Mouse (Mus musculus) kidney, embryonic 14.5 days (tissue): ENCODE results near the gene Kcnj9. TPM values are rescaled to one million over a fixed set of nuclear protein-coding genes. Genes with fewer than 3 reads are reported as not detected.

Experiments used
- ATAC-seq: fragments of 200-750 bp; cut with Nextera tagmentation; 2 replicates; pipeline ENCODE4 v1.8.0; 2017; ENCODE audit warnings: moderate number of reproducible peaks, mild to moderate bottlenecking, moderate TSS enrichment, moderate library complexity; ENCODE audit not compliant: low FRiP score, low TSS enrichment
- H3K27ac ChIP-seq: fragments of 300-500 bp; sonication (generic); 2 replicates; pipeline ENCODE4 v1.5.1; 2014; ENCODE audit warnings: low read depth, mild to moderate bottlenecking, low read length, moderate library complexity, mixed read lengths
- H3K27me3 ChIP-seq: fragments of 300-500 bp; sonication (generic); 2 replicates; pipeline ENCODE4 v1.6.1; 2014; ENCODE audit warnings: mild to moderate bottlenecking, low read length; ENCODE audit not compliant: control insufficient read depth, insufficient read depth
- H3K36me3 ChIP-seq: fragments of 300-500 bp; sonication (generic); 2 replicates; pipeline ENCODE4 v1.6.1; 2014; ENCODE audit warnings: low read length, mixed read lengths; ENCODE audit not compliant: control insufficient read depth, insufficient read depth
- H3K4me1 ChIP-seq: fragments of 300-500 bp; sonication (generic); 2 replicates; pipeline ENCODE4 v1.6.1; 2014; ENCODE audit warnings: low read length, mixed read lengths; ENCODE audit not compliant: control insufficient read depth, insufficient read depth
- H3K4me2 ChIP-seq: fragments of 300-500 bp; sonication (generic); replicated peaks from 2 replicates; pipeline ENCODE4 v1.6.1; 2014; ENCODE audit warnings: low read depth, mild to moderate bottlenecking, low read length
- H3K4me3 ChIP-seq: fragments of 300-500 bp; sonication (generic); 2 replicates; pipeline ENCODE4 v1.5.1; 2014; ENCODE audit warnings: mild to moderate bottlenecking, low read length
- H3K9ac ChIP-seq: fragments of 300-500 bp; sonication (generic); 2 replicates; pipeline ENCODE4 v1.6.1; 2014; ENCODE audit warnings: low read depth, mild to moderate bottlenecking, low read length, moderate library complexity
- H3K9me3 ChIP-seq: fragments of 300-500 bp; sonication (generic); 2 replicates; pipeline ENCODE4 v1.6.1; 2016; ENCODE audit warnings: low read length; ENCODE audit not compliant: control insufficient read depth
- WGBS: fragments of 180-500 bp; shearing (Covaris S2); extraction: QIAGEN DNeasy Blood & Tissue Kit; methylation state at CpG from one replicate; pipeline ENCODE4 v1.1.7; 2014; 5-methylcytosine and 5-hydroxymethylcytosine counted together
- polyA plus RNA-seq: library from polyadenylated mRNA; unstranded; fragments of >200 nt; fragmentation: Nextera tagmentation; extraction: Ambion mirVana; gene quantifications from 2 replicates; pipeline ENCODE4 v1.2.1, GENCODE M21; 2014

The Kcnj9 gene
- polyA plus RNA-seq = 0.20 TPM in 1 of 2 replicates, not detected in the other

- Histone ChIP-seq H3K27me3 (peaks cover 44% of the 10 kb centered on the region), H3K36me3 (no peaks in the 10 kb centered on the region), H3K4me3 (no peak within 1 kb of the TSS), H3K4me2 (no peak within 1 kb of the TSS), H3K9me3 (no peaks in the 10 kb centered on the region), H3K27ac (no peak within 1 kb of the TSS), H3K9ac (no peak within 1 kb of the TSS), H3K4me1 (no peaks in the 10 kb centered on the region)
- no peak for ATAC-seq
- WGBS = 35% methylated on average over 9 of the region's 9 CpGs
Observed at GRCm38 (mm10) chr1:172329131-172329530, at the start of gene Kcnj9. TSS of gene Kcnj9 (minus strand) at chr1:172329318.

DNA sequence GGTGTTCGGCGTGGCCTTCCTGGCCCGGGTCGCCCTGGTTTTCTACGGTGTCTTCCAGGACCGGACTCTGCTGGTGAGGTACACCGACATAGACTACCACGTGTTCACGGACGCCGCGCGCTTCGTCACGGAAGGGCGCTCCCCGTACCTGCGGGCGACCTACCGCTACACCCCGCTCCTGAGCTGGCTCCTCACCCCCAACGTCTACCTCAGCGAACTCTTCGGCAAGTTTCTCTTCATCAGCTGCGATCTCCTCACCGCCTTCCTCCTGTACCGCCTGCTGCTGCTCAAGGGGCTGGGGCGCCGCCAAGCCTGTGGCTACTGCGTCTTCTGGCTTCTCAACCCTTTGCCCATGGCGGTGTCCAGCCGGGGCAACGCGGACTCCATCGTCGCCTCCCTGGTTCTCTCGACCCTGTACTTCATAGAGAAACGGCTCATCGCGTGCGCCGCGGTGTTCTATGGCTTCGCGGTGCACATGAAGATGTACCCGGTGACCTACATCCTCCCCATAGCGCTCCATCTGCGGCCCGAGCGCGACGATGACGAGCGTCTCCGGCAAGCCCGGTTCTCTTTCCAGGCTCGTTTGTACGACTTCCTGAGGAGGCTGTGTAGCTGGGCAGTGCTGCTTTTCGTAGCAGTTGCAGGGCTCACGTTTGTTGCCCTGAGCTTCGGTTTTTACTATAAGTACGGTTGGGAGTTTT is 47.8 kb upstream of the Kcnj9 start:
- peak overlapping the region; percentile 96 for H3K4me3 ChIP-seq
- H3K9ac ChIP-seq = peak overlapping the region; percentile 87
- peak overlapping the region; percentile 95 for H3K4me2 ChIP-seq
- H3K27me3 ChIP-seq = no peaks in the 10 kb centered on the region
- 2% methylated on average over 60 of the region's 62 CpGs for WGBS
- ATAC-seq = no peak
- peak overlapping the region; percentile 7; the same call in 1 of the 2 replicates for H3K27ac ChIP-seq
- no peaks in the 10 kb centered on the region for H3K9me3 ChIP-seq
- peaks cover 12% of the 10 kb centered on the region for H3K4me1 ChIP-seq
- peaks cover 15% of the 10 kb centered on the region; the same call in 1 of the 2 replicates for H3K36me3 ChIP-seq

- no peaks in the 10 kb centered on the region for H3K9me3 ChIP-seq
- H3K4me1 ChIP-seq = peaks cover 12% of the 10 kb centered on the region
- H3K9ac ChIP-seq = peak within 1 kb of the TSS; percentile 87
- ATAC-seq = peak; percentile 99
- peak within 1 kb of the TSS; percentile 76; the same call in 1 of the 2 replicates for H3K27ac ChIP-seq
- H3K4me2 ChIP-seq = peak within 1 kb of the TSS; percentile 95
- peak within 1 kb of the TSS; percentile 96 for H3K4me3 ChIP-seq
- H3K27me3 ChIP-seq = no peaks in the 10 kb centered on the region
- peaks cover 9% of the 10 kb centered on the region; the same call in 1 of the 2 replicates for H3K36me3 ChIP-seq
- WGBS = under 1% methylated on average over 39 of the region's 39 CpGs
Observed at GRCm38 (mm10) chr1:172376198-172376667, 47.1 kb upstream of the Kcnj9 start, which contains the start of gene Pigm. TSS of gene Pigm (plus strand) at chr1:172376546.

- no peaks in the 10 kb centered on the region for H3K36me3 ChIP-seq
Observed at GRCm38 (mm10) chr1:172368768-172369418, 39.8 kb upstream of the Kcnj9 start.

GRCm38 (mm10) chr1:172364684-172365083 is 35.6 kb upstream of the Kcnj9 start:
- no peak overlapping the region for H3K4me3 ChIP-seq
- ATAC-seq = 0 out of 2 replicates have a peak, but pooled peaks have one; percentile 38
- no peak overlapping the region for H3K9ac ChIP-seq
- H3K27me3 ChIP-seq = peaks cover 5% of the 10 kb centered on the region; the same call in 1 of the 2 replicates
- H3K27ac ChIP-seq = no peak overlapping the region
- H3K36me3 ChIP-seq = no peaks in the 10 kb centered on the region
- no peaks in the 10 kb centered on the region for H3K9me3 ChIP-seq
- no peak overlapping the region for H3K4me2 ChIP-seq
- WGBS = 19% methylated on average over 6 of the region's 6 CpGs
- H3K4me1 ChIP-seq = no peaks in the 10 kb centered on the region

More at GRCm38 (mm10) chr1:172368768-172369418, 39.8 kb upstream of the Kcnj9 start:
- 34% methylated on average over 23 of the region's 23 CpGs for WGBS
- Histone ChIP-seq H3K27ac (no peak overlapping the region), H3K4me2 (0 out of 2 replicates have a peak overlapping the region, but pooled peaks have one; percentile 10), H3K9ac (no peak overlapping the region), H3K27me3 (peaks cover 5% of the 10 kb centered on the region; the same call in 1 of the 2 replicates), H3K9me3 (no peaks in the 10 kb centered on the region), H3K4me3 (no peak overlapping the region), H3K4me1 (no peaks in the 10 kb centered on the region)
- ATAC-seq = peak; percentile 58; the same call in 1 of the 2 replicates

DNA sequence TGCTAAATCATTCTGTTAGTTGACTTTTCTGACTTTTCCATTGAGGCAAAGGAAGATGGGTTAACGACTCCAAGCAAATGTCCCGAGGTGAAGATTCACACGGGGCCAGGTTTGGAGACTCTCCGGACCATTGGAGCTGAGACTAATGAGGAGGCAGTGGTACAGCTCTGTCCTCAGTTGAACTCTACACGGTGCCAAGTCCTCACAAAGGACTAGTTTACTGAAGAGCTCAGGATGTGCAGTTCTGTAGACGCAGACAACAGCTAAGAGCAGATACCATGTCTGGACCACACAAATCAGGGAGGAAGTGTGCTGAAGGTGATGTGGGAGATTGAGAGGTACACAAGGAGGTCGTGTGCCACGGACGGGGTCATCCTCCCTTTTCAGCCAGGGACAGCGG is 29.2 kb upstream of the Kcnj9 start:
- Histone ChIP-seq H3K4me2 (no peak overlapping the region), H3K27ac (no peak overlapping the region), H3K9ac (no peak overlapping the region), H3K27me3 (no peaks in the 10 kb centered on the region), H3K36me3 (no peaks in the 10 kb centered on the region), H3K9me3 (no peaks in the 10 kb centered on the region), H3K4me1 (no peaks in the 10 kb centered on the region; the same call in 1 of the 2 replicates), H3K4me3 (no peak overlapping the region)
- WGBS = 70% methylated on average over 10 of the region's 10 CpGs
- no peak for ATAC-seq

DNA sequence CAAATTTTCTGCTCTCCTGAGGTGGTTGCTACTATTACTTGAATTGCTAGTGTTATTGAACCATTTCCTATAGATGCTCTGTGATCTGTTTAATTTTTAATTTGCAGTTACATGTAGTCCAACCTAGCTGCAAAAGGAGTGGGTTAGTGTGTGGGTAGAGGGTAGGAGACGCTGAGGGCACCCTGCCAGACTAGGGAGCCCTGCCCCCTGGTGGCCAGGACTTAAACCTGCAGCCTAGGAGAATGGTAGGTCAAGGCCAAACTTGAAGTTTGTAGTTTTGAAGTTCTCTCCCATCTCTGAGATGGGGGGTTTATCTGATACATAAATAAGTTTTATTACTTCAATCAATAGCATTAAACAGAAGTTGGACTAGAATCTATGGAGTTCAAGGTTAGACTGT is 28.4 kb upstream of the Kcnj9 start:
- Histone ChIP-seq H3K27ac (no peak overlapping the region), H3K9me3 (no peaks in the 10 kb centered on the region), H3K4me2 (no peak overlapping the region), H3K36me3 (no peaks in the 10 kb centered on the region), H3K4me3 (no peak overlapping the region), H3K9ac (no peak overlapping the region), H3K4me1 (no peaks in the 10 kb centered on the region; the same call in 1 of the 2 replicates), H3K27me3 (no peaks in the 10 kb centered on the region)
- 5% methylated on average over 1 of the region's 1 CpGs for WGBS
- ATAC-seq = peak; percentile 71; the same call in 1 of the 2 replicates

DNA sequence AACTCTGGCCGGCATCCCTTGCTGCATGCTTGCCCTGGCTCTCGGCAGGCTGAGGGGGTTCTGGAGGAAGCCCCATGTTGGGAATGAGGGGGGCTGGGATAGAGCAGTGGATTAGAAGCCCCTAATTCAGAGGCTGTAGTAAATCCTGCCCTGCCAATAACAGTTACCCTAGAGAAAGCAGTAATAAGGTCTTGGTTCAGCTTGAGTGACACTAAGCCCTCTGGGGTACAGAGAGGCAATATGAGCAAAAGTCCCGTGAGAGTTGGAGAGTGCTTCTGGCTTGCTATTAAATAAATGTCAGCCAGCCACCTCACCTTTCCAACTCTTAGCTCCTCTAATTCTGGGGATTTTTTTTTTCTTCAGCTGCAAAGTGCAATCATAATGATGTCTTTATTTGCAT is 26.2 kb upstream of the Kcnj9 start:
- Histone ChIP-seq H3K4me2 (no peak overlapping the region), H3K9me3 (no peaks in the 10 kb centered on the region), H3K9ac (no peak overlapping the region; the same call in 1 of the 2 replicates), H3K4me3 (no peak overlapping the region), H3K27ac (no peak overlapping the region), H3K36me3 (no peaks in the 10 kb centered on the region), H3K27me3 (no peaks in the 10 kb centered on the region), H3K4me1 (peaks cover 8% of the 10 kb centered on the region; the same call in 1 of the 2 replicates)
- WGBS = 48% methylated on average over 3 of the region's 3 CpGs
- no peak for ATAC-seq
